Mouse (Mus musculus): Measurements from ENCODE around the gene Dennd6a. TPM values are rescaled to one million over a fixed set of nuclear protein-coding genes. Genes with fewer than 3 reads are reported as not detected.

The Dennd6a gene
- polyA plus RNA-seq, 1 experiment from 2014 or later = 36.0 TPM

DNA sequence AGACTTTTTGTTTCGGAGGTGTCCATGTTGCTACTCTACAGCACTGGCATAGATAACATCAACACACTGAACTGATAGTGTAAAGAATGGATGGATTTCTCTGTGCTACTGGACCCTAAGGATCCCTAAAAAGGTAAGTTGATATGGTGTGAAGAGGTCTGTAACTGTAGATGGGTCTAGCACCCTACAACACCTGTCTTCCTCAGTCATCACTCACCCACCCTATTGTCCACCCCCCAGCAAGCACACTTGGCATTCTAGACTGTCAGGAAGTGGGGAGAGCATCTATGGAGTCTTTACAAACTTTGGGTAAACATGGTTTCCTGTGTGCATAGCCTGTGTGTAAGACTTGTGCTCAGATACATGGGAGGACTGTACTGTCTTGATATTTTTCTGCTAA, 31.5 kb upstream of the Dennd6a start:
- Histone ChIP-seq H3K4me1 (no peaks in the 10 kb centered on the region), H3K4me3 (replicated peaks) (no peak overlapping the region), H3K36me3 (no peaks in the 10 kb centered on the region), H3K9ac (no peak overlapping the region), H3K27me3 (replicated peaks) (no peaks in the 10 kb centered on the region), H3K4me2 (no peak overlapping the region), H3K9me3 (no peaks in the 10 kb centered on the region), H3K27ac (no peak overlapping the region)
- ATAC-seq (ENCODE audit: insufficient read depth, low FRiP score, low read depth) = no peak
- WGBS = 91% methylated on average over 1 of the region's 1 CpGs

DNA sequence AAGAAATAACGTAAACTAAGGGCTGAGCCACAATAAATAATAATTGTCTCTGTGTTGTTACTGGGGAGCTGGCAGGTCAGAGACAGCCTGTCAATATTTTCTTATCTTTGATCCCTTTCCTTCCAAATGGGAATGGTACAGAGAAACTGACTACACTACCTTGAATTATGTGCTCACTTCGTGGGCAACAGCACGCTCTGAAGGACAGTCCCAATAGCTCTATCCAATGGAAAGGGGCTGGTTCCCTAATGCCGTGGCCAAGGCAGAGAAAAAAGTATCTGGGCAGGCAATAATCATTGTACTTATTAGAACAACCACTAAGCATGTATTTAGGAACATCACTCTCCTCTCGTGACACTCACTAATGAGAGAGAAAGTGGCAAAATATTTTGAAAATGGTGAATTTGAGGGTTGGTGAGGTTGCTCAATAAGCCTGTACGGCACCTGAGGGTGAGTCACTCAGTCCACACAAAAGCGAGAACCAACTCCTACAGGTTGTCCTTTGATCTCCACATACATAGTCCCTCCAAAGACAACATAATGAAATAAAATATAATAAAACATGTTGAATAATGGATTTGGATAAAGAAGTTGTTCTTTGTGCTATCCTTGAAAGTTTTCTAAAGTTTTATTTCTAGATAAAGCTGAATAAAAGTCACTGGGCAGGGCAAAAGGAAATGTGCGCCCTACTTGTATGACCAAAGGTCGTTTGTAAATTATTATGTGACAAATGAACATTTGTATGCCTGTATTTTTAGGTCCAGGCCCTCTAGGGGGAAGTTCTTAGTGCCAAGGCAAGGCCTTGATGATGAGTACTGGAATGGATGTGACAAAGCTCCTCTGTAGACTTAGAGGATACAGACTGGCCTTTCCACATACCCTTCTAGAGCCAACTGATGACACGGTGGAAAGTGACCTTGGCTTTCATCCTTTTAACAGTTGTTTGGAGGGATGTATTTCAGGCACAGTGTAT, 25.9 kb upstream of the Dennd6a start:
- Histone ChIP-seq H3K9me3 (no peaks in the 10 kb centered on the region), H3K27ac (no peak overlapping the region), H3K4me3 (replicated peaks) (no peak overlapping the region), H3K4me1 (no peaks in the 10 kb centered on the region), H3K9ac (no peak overlapping the region), H3K27me3 (replicated peaks) (no peaks in the 10 kb centered on the region), H3K36me3 (no peaks in the 10 kb centered on the region), H3K4me2 (no peak overlapping the region)
- WGBS = 67% methylated on average over 10 of the region's 10 CpGs
- peak; percentile 58; the same call in 1 of the 2 replicates for ATAC-seq (ENCODE audit: insufficient read depth, low FRiP score, low read depth)

DNA sequence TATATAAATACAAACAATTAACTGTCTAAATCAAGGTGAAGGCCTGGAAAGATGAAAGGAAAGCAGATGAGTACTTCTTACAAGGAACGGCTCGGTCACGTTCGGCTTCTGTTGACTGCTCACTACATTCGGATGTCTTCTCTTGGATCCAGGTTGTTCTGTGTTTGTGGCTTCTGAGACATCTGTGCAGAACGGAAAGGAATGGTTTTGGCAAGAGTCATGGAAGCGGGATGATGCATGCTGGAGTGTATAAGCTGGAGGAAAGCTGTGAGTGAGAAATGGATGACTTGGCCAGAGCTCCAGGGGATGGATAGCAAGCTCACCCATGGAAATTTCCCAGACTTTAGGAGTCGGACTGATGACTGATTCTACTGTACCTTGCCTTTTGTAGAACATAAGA, 22.9 kb upstream of the Dennd6a start:
- no peaks in the 10 kb centered on the region for H3K27me3 ChIP-seq (replicated peaks)
- H3K4me1 ChIP-seq = no peaks in the 10 kb centered on the region
- H3K9me3 ChIP-seq = no peaks in the 10 kb centered on the region
- H3K4me3 ChIP-seq (replicated peaks) = no peak overlapping the region
- no peak for ATAC-seq (ENCODE audit: insufficient read depth, low FRiP score, low read depth)
- H3K27ac ChIP-seq = no peak overlapping the region
- H3K36me3 ChIP-seq = no peaks in the 10 kb centered on the region
- H3K4me2 ChIP-seq = no peak overlapping the region
- H3K9ac ChIP-seq = no peak overlapping the region
- whole genome bisulfite sequencing = 87% methylated on average over 8 of the region's 8 CpGs

DNA sequence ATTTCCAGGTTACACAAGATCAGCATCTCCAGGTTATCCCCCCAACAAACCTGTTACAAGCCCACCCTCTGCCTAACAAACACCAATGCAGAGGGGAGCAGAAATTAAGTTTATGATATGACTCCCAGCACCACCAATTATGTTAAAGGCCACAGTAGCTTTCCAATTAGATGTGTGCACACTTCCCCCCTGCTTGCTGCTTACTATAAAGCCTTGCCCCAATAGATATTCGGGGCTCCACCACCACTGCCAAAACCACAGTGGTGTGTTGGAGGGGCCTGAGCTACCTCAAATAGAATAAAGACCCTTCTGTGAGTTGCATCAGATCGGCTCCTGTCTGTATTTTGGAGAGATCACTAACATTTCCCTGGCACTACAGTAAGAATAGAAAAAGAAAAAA, 21.2 kb upstream of the Dennd6a start:
- H3K27me3 ChIP-seq (replicated peaks) = no peaks in the 10 kb centered on the region
- H3K9ac ChIP-seq = no peak overlapping the region
- H3K36me3 ChIP-seq = no peaks in the 10 kb centered on the region
- no peaks in the 10 kb centered on the region for H3K9me3 ChIP-seq
- no peak overlapping the region for H3K4me2 ChIP-seq
- H3K4me1 ChIP-seq = no peaks in the 10 kb centered on the region
- ATAC-seq (ENCODE audit: insufficient read depth, low FRiP score, low read depth) = no peak
- 75% methylated on average over 2 of the region's 2 CpGs for WGBS
- H3K4me3 ChIP-seq (replicated peaks) = no peak overlapping the region
- H3K27ac ChIP-seq = no peak overlapping the region

DNA sequence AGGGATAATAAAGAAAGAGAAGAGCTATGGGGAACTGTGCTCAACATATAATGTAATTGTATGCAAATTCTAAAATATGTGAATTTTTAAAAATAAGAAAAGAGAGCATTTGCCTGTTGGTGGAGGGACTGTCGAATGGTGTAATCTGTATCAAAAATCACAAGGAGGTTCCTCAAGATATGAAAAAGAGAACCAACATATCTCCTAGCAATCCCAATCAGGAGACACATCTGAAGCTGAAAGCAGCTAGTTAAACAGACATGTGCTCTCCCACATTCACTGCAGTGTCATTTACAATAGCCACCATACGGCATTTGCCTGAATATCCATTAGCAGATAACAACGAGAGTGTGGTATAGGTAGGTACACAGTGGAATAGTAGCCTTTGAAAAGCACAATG, 20.8 kb upstream of the Dennd6a start:
- Histone ChIP-seq H3K9me3 (no peaks in the 10 kb centered on the region), H3K4me2 (no peak overlapping the region), H3K4me3 (replicated peaks) (no peak overlapping the region), H3K27me3 (replicated peaks) (no peaks in the 10 kb centered on the region), H3K9ac (no peak overlapping the region), H3K36me3 (no peaks in the 10 kb centered on the region), H3K4me1 (peaks cover 3% of the 10 kb centered on the region; the same call in 1 of the 2 replicates), H3K27ac (no peak overlapping the region)
- WGBS = 70% methylated on average over 3 of the region's 3 CpGs
- ATAC-seq (ENCODE audit: insufficient read depth, low FRiP score, low read depth) = no peak

DNA sequence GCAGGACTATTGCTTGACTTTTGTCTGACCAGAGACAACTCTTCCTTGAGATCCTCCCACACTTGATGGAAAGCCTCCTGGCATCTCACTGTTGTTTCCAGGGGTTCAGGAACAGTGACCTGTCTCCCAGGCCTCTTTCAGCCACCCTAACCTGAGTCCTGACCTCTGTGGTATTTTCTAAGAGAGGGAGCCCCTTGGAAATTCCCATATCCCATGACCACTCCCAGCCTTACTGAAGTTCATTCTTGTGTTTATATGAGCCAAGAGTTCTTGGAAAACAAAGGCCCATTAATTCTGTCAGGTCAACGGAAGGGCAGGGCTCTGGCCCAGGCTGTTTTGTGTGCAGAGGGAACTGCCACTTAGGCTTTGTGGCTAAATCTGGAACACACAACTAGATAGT, 16.1 kb upstream of the Dennd6a start:
- Histone ChIP-seq H3K27ac (no peak overlapping the region), H3K9ac (no peak overlapping the region), H3K4me1 (peaks cover 3% of the 10 kb centered on the region; the same call in 1 of the 2 replicates), H3K36me3 (no peaks in the 10 kb centered on the region), H3K9me3 (no peaks in the 10 kb centered on the region), H3K4me2 (no peak overlapping the region), H3K4me3 (replicated peaks) (no peak overlapping the region), H3K27me3 (replicated peaks) (no peaks in the 10 kb centered on the region)
- no peak for ATAC-seq (ENCODE audit: insufficient read depth, low FRiP score, low read depth)
- 27% methylated on average over 1 of the region's 1 CpGs for WGBS

DNA sequence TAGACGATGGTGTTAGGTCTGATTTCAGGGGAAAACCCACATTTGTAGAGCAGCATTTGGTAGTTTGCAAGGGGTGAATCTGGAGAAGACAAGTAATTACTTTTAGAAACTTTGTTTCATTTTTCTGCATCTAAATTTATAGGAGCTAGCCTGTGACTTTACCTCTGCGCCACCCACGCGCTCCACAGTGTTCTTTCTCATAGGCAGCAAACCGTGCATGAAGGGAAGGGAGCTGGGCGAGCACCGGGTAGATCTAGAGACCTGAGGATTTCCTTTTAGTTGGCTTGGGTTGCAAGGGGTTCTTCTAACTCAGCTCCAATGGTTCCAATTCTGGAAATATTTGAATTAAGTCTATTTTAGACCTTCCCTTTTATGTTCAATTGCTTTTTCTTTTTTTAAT, 15.1 kb upstream of the Dennd6a start:
- Histone ChIP-seq H3K27me3 (replicated peaks) (no peaks in the 10 kb centered on the region), H3K9ac (no peak overlapping the region), H3K4me3 (replicated peaks) (no peak overlapping the region), H3K27ac (no peak overlapping the region), H3K9me3 (no peaks in the 10 kb centered on the region), H3K4me2 (no peak overlapping the region), H3K36me3 (no peaks in the 10 kb centered on the region), H3K4me1 (peaks cover 3% of the 10 kb centered on the region; the same call in 1 of the 2 replicates)
- ATAC-seq (ENCODE audit: insufficient read depth, low FRiP score, low read depth) = no peak
- 85% methylated on average over 7 of the region's 7 CpGs for WGBS

DNA sequence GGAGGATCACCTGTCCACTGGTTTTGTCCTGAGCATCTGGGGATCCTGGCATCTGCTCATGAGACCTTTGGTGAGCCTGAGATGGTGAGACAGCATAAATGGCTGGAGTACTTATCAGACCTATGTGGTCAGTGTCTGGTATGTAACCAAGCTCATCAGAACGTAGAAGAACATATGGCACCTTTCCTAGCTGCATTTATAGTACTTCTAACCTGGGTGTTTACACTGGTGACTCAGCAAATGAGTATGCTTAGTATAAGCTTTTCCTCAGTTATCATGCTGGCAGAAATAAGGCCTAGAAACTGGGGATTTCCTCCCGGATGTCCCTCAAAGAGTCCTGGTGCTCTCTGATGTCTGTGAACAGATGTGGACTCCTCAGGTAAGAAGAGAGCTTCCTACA, 11.4 kb upstream of the Dennd6a start:
- no peak overlapping the region for H3K27ac ChIP-seq
- 66% methylated on average over 2 of the region's 2 CpGs for WGBS
- no peak overlapping the region for H3K9ac ChIP-seq
- H3K4me1 ChIP-seq = peaks cover 3% of the 10 kb centered on the region; the same call in 1 of the 2 replicates
- no peak for ATAC-seq (ENCODE audit: insufficient read depth, low FRiP score, low read depth)
- no peak overlapping the region for H3K4me3 ChIP-seq (replicated peaks)
- no peaks in the 10 kb centered on the region for H3K9me3 ChIP-seq
- H3K4me2 ChIP-seq = no peak overlapping the region
- H3K27me3 ChIP-seq (replicated peaks) = no peaks in the 10 kb centered on the region
- H3K36me3 ChIP-seq = no peaks in the 10 kb centered on the region

DNA sequence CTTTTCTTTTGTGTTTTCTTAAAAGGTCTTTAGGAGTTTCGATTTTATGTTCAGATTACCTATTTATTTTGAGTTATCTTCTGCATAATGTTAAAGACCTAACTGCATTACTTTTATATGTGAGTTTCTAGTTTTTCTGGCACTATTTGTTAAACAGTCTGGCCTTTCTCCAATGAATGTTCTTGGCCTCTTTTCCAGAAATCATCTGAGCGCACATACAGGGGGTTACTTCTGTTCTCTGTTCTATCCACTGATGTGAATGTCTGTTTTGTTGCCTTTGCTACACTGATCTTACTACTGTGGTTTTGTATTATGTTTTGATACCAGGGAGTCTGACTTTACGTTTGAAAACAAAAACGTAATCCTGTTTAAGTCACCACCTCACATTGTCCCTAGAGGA, 3.8 kb upstream of the Dennd6a start:
- H3K9ac ChIP-seq = no peak overlapping the region
- no peaks in the 10 kb centered on the region for H3K36me3 ChIP-seq
- H3K4me1 ChIP-seq = no peaks in the 10 kb centered on the region
- H3K27ac ChIP-seq = no peak overlapping the region
- H3K9me3 ChIP-seq = no peaks in the 10 kb centered on the region
- H3K27me3 ChIP-seq (replicated peaks) = no peaks in the 10 kb centered on the region
- WGBS = 78% methylated on average over 4 of the region's 4 CpGs
- no peak overlapping the region for H3K4me2 ChIP-seq
- H3K4me3 ChIP-seq (replicated peaks) = no peak overlapping the region
- no peak for ATAC-seq (ENCODE audit: insufficient read depth, low FRiP score, low read depth)

DNA sequence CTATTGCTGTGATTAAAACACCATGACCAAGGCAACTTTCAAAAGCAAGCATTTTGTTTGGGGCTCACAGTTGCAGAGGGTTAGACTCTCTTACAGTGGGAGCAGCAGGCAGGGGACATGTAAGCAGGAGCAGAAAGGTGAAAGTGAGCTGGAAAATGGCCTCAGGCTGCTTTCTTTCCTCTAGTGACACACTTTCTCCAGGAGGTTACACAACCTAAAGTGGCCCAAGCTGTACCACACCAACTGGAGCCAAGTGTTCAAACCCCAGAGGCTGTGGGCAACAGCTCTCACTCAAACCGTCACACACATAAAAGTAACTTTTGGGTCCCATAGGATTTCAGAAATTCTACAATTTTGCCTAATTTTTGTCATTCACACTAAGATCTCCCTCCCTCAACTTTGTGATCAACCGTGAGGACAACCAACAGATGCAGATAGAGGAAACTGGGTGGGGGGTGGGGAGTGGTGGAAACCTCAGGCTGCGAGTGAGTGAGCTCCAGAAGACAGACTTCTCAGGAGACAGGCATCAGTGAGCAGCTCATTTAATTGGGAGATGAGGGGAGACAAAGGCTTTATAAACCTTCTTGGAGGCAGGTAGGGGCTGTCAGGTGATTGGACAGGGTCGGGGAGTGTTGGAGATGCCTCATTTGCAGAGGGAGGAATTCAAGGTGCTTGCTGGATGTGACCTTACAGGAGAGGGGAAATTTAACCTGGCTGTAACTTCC, 1.5 kb upstream of the Dennd6a start:
- no peaks in the 10 kb centered on the region for H3K4me1 ChIP-seq
- no peaks in the 10 kb centered on the region for H3K36me3 ChIP-seq
- no peak for ATAC-seq (ENCODE audit: insufficient read depth, low FRiP score, low read depth)

DNA sequence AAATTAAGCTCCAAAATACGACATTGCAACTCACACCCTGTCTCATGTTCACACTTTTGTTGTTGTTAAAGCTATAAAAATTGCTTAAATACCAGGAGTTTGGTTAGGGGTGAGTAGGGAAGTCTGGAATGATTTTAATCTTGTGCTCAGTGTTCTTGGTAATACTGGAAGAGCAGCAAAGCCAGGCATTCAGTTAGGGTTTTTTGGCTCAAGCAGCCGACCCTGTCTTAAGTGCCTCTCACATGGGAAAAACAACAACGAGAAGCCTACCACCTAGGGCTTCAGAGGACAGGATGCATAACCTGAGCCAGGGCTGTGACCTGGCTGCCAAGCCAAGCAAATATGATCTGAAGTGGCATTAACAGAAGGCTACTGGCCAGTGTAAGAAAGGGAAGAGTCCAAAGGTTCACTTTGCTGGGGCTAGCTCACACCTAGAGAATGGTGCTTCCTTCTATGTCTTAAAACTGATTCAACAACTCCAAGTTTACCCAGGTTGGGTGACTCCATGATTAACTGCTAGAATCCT, 2.7 kb downstream of the Dennd6a start:
- 66% methylated on average over 3 of the region's 3 CpGs for WGBS
- H3K4me1 ChIP-seq = 0 out of 2 replicates have a peak, but pooled peaks cover 1% of the 10 kb centered on the region
- no peak overlapping the region for H3K27ac ChIP-seq
- no peak overlapping the region for H3K4me3 ChIP-seq (replicated peaks)
- H3K36me3 ChIP-seq = no peaks in the 10 kb centered on the region
- H3K9me3 ChIP-seq = no peaks in the 10 kb centered on the region
- no peak for ATAC-seq (ENCODE audit: insufficient read depth, low FRiP score, low read depth)
- H3K27me3 ChIP-seq (replicated peaks) = no peaks in the 10 kb centered on the region
- H3K4me2 ChIP-seq = no peak overlapping the region
- no peak overlapping the region for H3K9ac ChIP-seq

More for the DNA sequence above, 1.5 kb upstream of the Dennd6a start:
- Histone ChIP-seq H3K27ac (no peak overlapping the region), H3K4me2 (no peak overlapping the region), H3K9ac (no peak overlapping the region), H3K27me3 (replicated peaks) (no peaks in the 10 kb centered on the region), H3K4me3 (replicated peaks) (no peak overlapping the region), H3K9me3 (no peaks in the 10 kb centered on the region)
- 51% methylated on average over 4 of the region's 4 CpGs for WGBS

DNA sequence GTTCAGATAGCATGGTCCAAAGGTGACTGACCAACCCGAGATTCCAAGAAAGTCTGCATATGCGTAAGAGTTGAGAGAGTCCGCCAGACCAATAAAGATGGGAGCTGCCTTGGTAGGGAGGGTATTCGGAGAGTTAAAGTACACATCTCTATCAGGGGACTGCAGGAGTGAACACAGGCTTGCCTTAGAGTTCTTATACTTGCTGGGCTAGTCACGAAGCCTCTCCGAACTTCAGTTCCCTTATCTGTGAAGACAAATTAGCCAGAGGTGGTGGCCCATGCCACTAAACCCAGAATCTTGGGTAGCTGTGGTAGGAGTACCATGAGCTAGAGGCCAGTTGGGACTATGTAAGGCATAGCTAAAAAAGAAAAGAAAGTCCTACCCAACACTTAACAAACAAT, 5.1 kb downstream of the Dennd6a start:
- Histone ChIP-seq H3K27ac (no peak overlapping the region; the same call in 1 of the 2 replicates), H3K4me3 (replicated peaks) (no peak overlapping the region), H3K27me3 (replicated peaks) (no peaks in the 10 kb centered on the region), H3K9ac (no peak overlapping the region), H3K4me2 (peak overlapping the region; percentile 66), H3K4me1 (0 out of 2 replicates have a peak, but pooled peaks cover 2% of the 10 kb centered on the region), H3K36me3 (no peaks in the 10 kb centered on the region), H3K9me3 (no peaks in the 10 kb centered on the region)
- peak; percentile 56 for ATAC-seq (ENCODE audit: insufficient read depth, low FRiP score, low read depth)
- WGBS = 47% methylated on average over 6 of the region's 6 CpGs

All from stomach, embryonic 15.5 days (tissue).